Mouse (Mus musculus) embryo, embryonic 10 days (tissue): ENCODE data around the gene Mgrn1.

Source experiments
- DNase-seq: peaks from one replicate; pipeline ENCODE4 v3.0.0-alpha.2; 2015; ENCODE audit warnings: low spot score

Gene Mgrn1

GRCm38 (mm10) chr16:4885760-4886689, at the start of gene Mgrn1:
Gene Mgrn1 (plus strand): TSS chr16:4886249.
- peak; percentile 97 for DNase-seq

DNA sequence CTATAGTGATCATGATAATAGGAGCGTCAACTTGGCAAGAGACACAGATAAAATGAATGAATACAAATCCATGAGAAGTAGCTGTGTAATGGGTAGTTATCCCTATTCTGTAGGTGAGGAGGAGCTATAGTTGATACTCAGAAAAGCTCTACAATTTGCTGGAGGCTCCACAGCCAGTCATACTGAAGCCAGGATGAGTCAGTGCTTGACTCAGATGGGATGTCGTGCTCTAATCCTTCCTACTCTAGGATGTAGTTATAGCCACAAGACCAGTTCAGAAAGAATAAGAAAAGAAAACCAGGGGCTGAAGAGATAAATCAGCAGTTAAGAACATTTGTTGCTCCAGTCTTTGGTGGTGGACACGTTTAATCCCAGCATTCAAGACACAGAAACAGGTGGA, 48.4 kb upstream of the Mgrn1 start:
- DNase-seq, result no peak

GRCm38 (mm10) chr16:4839552-4839951, 46.5 kb upstream of the Mgrn1 start:
- DNase-seq, result no peak

DNA sequence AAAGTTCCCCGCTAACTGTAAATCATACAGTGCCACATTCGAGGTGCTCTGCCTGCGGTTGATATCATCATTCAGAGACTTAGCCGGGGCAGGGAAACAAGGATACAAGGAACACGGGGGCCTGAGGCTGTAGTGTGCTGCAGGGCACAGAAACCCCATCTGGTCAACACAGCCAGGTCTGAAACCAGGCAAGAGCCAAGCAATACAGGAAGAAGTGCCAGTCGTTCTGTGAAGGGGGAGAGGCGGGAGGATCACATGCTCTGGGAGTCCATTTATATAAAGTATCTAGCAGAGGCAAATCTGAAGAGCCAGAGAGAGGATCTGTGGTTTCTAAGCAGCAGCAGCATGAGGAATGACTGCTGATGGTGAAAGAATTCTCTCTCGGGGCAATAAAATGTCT, 45.8 kb upstream of the Mgrn1 start:
- DNase-seq, result no peak

GRCm38 (mm10) chr16:4847041-4847440, 39.0 kb upstream of the Mgrn1 start:
- no peak for DNase-seq

DNA sequence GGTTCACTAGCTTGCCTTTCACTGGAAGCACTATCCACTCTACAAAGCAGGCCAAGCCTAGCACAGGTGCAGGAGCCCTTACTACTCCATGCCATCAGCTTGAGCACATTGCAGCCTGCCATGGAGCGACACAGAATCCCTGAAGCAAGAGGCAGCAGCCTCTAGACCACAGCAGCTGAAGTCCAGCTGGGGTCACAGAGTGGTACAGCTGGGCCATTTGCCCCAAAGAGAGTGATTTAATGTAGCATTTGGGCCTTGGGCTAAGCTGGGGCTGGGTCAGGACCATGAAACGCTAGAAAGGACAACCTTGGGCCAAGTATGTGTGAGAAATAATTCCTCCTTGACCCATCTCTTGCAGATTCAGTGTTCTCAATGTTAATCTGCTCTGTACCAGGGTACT, 38.0 kb upstream of the Mgrn1 start:
- DNase-seq, result no peak

GRCm38 (mm10) chr16:4850361-4850760, 35.7 kb upstream of the Mgrn1 start:
- no peak for DNase-seq

DNA sequence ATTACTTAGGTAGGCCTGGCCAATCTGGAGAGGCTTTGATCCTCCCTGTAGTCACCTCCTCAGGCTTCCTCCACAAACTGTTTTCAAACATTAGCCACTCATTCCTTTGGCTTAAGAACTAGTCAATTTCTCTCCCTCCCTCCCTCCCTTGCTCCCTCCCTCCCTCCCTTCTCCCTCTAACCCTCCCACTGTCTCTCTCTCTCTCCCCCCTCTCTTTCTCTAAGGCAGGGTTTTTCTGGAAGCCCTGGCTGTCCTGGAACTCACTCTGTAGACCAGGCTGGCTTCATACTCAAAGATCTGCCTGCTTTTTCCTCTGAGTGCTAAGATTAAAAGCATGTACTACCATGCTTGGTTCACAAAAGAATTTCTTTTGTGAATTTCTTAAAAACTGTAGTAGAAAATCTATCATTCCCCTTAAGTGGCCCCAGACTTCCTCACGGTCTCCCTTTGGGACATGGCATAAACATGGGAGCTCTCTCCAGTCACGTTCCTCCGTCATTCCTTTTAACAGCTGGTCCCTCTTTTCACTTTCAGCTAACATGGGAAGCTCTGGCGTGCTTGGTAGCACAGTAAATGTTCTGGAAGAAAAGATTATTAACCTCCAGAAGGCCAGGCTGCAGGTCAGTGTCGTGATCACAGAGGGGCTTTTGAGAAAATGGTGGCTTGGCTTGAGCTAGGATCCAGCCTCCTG, 35.0 kb upstream of the Mgrn1 start:
- no peak for DNase-seq

DNA sequence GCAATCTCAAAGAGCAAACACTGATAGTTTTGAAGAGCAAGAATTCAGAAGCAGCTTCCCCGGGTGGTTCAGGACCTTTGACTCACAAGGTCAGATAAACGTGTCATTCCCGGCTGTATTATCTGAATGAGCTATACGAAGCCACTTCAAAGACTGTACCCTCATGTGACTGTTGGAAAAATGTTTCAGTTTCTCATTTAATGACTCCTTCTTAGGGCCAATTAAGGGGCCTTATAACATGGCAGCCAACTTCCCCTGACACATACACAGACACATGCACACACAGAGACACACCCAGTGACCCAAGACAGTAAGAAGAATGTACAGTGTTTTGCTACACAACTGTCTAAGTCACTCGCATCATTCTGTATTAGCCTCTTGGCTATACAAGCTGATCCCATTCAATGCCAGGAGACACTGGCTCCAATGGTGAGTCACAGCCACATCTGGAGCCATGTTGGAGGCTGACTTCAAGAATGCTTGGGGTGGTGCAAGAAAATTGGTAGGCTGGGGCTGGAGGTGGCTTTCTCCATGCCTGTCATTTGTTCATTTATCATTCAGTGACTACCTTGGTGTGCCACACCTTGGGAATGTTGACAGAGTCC, 30.9 kb upstream of the Mgrn1 start:
- DNase-seq, result no peak

DNA sequence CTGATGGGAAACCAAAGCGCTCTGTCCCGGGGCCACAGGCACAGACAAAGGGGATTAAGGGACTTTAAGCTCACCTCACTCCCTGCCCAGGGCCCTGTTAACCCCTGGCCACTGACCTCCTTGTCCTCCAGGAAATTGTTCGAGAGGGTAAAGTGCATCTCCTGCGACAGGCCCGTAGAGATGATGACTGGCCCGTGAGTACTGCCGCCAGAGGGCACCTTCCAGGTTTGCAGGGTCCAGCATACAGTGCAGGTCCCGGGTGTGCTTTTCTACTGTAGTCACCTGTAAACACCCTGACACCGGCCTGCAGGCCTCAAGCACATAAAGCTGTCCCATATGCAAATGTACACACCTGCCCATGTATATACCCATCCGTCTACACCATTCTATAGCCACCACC, 24.7 kb upstream of the Mgrn1 start:
- peak; percentile 16 for DNase-seq

DNA sequence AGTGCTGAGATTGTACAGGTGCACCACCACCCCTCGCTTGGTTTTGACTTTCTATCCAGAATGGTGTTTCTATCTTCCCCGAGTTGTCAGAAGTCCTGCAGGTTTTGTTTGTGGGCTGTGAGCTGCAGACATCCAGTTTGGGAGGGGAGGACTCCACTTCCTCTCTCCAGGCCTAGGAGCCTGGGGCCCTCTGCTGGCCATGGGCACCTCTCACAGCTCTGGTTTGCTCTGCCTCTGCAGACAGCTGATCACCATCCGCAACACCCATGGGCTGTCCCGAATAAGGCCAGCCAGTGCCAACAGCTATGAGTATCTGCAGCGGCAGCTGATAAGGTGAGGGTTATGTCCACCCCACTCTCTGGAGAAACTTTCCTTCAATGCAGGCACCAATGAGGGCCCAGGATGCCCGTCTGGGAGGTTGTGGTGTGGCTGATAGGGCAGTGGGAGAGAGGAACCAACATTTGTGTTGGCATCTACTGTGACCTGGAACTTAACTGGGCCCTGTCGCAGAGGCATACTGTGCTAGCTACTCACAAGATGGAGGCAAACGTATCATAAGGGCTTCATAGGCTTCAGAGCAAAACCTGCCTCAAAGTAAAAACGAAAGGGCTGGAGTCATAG, 23.1 kb upstream of the Mgrn1 start:
- DNase-seq, result peak; percentile 62

GRCm38 (mm10) chr16:4863742-4864141, 22.3 kb upstream of the Mgrn1 start:
- DNase-seq, result no peak

GRCm38 (mm10) chr16:4866101-4866695, 19.9 kb upstream of the Mgrn1 start:
- DNase-seq, result no peak

- no peak for DNase-seq
These were observed 15.6 kb upstream of the Mgrn1 start for GRCm38 (mm10) chr16:4870490-4870889.

- DNase-seq, result no peak
These were observed 14.1 kb upstream of the Mgrn1 start for GRCm38 (mm10) chr16:4871926-4872325.

DNA sequence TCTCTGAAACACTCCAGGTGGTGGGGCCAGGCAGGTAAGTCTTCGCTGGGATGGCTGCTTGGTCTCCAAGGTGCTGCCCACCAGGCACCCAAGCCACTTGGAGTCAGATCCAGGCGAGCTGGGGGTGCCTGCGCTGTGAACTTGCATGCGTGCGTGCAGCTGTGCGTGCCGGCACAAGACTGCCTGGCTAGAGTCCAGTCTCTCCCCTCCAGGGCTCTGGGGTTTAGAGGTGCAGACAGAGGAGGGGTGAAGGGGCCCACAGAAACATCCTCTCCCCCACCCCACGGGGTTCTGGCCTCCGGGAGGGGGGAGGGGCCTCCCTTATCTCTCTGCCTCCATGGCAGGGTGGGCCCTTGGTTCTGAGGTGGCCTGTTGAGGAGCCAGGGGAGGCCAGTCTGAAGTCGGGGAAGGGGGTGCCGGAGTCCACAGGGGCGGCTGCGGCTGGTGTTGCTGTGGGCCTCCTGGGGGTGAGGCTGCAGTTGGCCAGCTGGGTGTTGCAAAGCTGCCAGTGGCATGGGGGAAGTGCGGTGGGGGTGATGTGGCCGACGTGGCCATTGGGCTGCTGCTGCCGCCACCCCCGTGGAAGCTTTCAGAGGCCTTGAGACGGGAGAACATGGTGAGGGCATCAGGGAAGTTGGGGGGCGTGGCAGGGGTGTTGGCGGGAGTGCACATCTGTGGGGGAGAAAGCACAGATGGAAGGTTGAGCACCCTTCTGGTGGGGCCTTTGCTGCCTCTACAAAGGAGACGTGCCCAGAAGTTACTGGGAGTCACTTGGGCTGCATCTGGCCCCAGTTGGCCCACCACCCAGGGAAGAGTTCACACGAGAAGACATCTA, 10.6 kb upstream of the Mgrn1 start:
- no peak for DNase-seq

GRCm38 (mm10) chr16:4876033-4876680, 9.9 kb upstream of the Mgrn1 start:
- no peak for DNase-seq

DNA sequence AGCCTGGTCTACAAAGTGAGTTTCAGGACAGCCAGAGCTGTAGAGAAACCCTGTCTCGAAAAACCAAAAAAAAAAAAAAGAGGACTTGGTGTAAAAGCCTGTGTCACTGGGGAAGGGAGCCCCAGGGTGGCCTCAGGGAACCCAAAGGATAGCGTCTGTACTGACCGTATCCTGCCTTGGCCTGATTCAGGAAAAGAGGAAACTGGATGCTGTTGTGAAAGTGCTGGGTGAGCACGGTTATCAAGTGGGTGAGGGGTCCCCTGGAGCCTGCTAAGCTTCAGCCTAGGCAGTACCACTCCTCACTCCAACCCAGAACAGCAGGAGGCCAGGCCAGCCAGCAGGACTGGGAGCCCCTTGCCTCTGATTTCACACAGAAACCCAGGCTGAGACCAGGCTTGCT, 8.9 kb upstream of the Mgrn1 start:
- no peak for DNase-seq

DNA sequence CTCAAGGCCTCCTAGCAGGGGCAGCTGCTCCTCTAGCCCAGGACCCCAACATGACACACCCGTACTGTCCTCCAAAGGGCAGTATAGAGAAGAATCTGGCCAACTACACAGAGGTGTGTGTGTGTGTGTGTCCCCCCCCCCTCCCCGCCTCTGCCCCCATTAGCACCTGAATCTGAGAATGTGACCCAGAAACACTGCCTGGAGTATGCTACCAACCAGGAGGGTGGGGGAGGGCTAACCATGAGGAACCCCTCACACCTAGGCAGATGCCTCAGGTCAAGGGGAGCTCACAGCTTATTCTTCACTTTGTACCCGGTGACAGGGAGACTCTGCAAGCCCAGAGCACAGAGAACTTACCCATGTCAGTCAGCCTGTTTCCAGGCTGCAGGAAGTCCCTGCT, 8.3 kb upstream of the Mgrn1 start:
- no peak for DNase-seq

- peak; percentile 14 for DNase-seq
These were observed 7.7 kb upstream of the Mgrn1 start for GRCm38 (mm10) chr16:4878192-4878885.
